Mouse (Mus musculus) kidney, postnatal 0 days (tissue): ENCODE results near the gene Sult1a1. TPM values are rescaled to one million over a fixed set of nuclear protein-coding genes. Genes with fewer than 3 reads are reported as not detected.
"Not testable (repeated sequence)": the region's sequence is repeated elsewhere in the genome, so short reads cannot be mapped to it uniquely, and the experiment has no call there.

Experiments
- ATAC-seq: fragments of 200-750 bp; cut with Nextera tagmentation; replicated peaks from 2 replicates; pipeline ENCODE4 v1.8.0; 2017; ENCODE audit warnings: low read depth, moderate number of reproducible peaks, moderate TSS enrichment, moderate library complexity; ENCODE audit not compliant: low FRiP score
- DNase-seq: peaks from one replicate; pipeline ENCODE4 v3.0.0-alpha.2; 2016; ENCODE audit warnings: low spot score
- H3K27ac ChIP-seq: fragments of 300-500 bp; sonication (generic); 2 replicates; pipeline ENCODE4 v1.5.1; 2014; ENCODE audit warnings: mild to moderate bottlenecking
- H3K27me3 ChIP-seq: fragments of 300-500 bp; sonication (generic); 2 replicates; pipeline ENCODE4 v1.6.1; 2014; ENCODE audit warnings: low read length, mixed read lengths; ENCODE audit not compliant: insufficient read depth
- H3K36me3 ChIP-seq: fragments of 300-500 bp; sonication (generic); 2 replicates; pipeline ENCODE4 v1.6.1; 2014; ENCODE audit warnings: low read length, mixed read lengths; ENCODE audit not compliant: insufficient read depth
- H3K4me1 ChIP-seq: fragments of 300-500 bp; sonication (generic); replicated peaks from 2 replicates; pipeline ENCODE4 v1.6.1; 2014; ENCODE audit warnings: antibody characterized with exemption, low read length, mixed read lengths; ENCODE audit not compliant: insufficient read depth
- H3K4me2 ChIP-seq: fragments of 300-500 bp; sonication (generic); 2 replicates; pipeline ENCODE4 v1.6.1; 2014; ENCODE audit warnings: mild to moderate bottlenecking, low read length, moderate library complexity, mixed read lengths
- H3K4me3 ChIP-seq: fragments of 300-500 bp; sonication (generic); replicated peaks from 2 replicates; pipeline ENCODE4 v1.5.1; 2014; ENCODE audit warnings: low read depth, low read length
- H3K9ac ChIP-seq: fragments of 300-500 bp; sonication (generic); 2 replicates; pipeline ENCODE4 v1.6.1; 2014; ENCODE audit warnings: low read depth, low read length
- H3K9me3 ChIP-seq: fragments of 300-500 bp; sonication (generic); replicated peaks from 2 replicates; pipeline ENCODE4 v1.6.1; 2016; ENCODE audit warnings: low read length, inconsistent platforms, mixed read lengths
- CTCF ChIP-seq: IDR thresholded peaks from 2 replicates; pipeline ENCODE4 v1.5.1; 2016; ENCODE audit warnings: antibody characterized with exemption, low read depth, mild to moderate bottlenecking, moderate library complexity
- WGBS: fragments of 180-500 bp; shearing (Covaris S2); extraction: QIAGEN DNeasy Blood & Tissue Kit; methylation state at CpG from one replicate; pipeline ENCODE4 v1.1.7; 2014; 5-methylcytosine and 5-hydroxymethylcytosine counted together
- polyA plus RNA-seq: library from polyadenylated mRNA; unstranded; fragments of >200 nt; fragmentation: Nextera tagmentation; extraction: Ambion mirVana; gene quantifications from 2 replicates; pipeline ENCODE4 v1.2.1, GENCODE M21; 2015

Sult1a1 gene
- polyA plus RNA-seq, 1 experiment from 2014 or later, result 17.3 TPM

- TF ChIP-seq CTCF, result no peak
- no peak for DNase-seq
- no peak overlapping the region for H3K9ac ChIP-seq
These were observed 31.3 kb downstream of the Sult1a1 start for GRCm38 (mm10) chr7:126644914-126645313.

GRCm38 (mm10) chr7:126644345-126644744, 31.9 kb downstream of the Sult1a1 start:
- no peaks in the 10 kb centered on the region for H3K4me1 ChIP-seq
- no peak overlapping the region for H3K4me3 ChIP-seq
- TF ChIP-seq CTCF, result no peak
- WGBS, result 56% methylated on average over 3 of the region's 3 CpGs
- DNase-seq (no peak), ATAC-seq (no peak)
- no peak overlapping the region for H3K27ac ChIP-seq
- no peak overlapping the region for H3K4me2 ChIP-seq
- no peaks in the 10 kb centered on the region for H3K27me3 ChIP-seq
- no peak overlapping the region for H3K9ac ChIP-seq
- no peaks in the 10 kb centered on the region for H3K9me3 ChIP-seq
- no peaks in the 10 kb centered on the region for H3K36me3 ChIP-seq

More at GRCm38 (mm10) chr7:126644914-126645313, 31.3 kb downstream of the Sult1a1 start:
- Histone ChIP-seq H3K4me2 (no peak overlapping the region), H3K27ac (no peak overlapping the region), H3K4me1 (no peaks in the 10 kb centered on the region), H3K4me3 (no peak overlapping the region), H3K36me3 (no peaks in the 10 kb centered on the region), H3K9me3 (no peaks in the 10 kb centered on the region), H3K27me3 (no peaks in the 10 kb centered on the region)
- ATAC-seq, result no peak

- TF ChIP-seq CTCF, result peak; percentile 90
- DNase-seq, result peak; percentile 81
- not testable (repeated sequence) for H3K27ac ChIP-seq, H3K9me3 ChIP-seq, H3K4me2 ChIP-seq, H3K27me3 ChIP-seq, H3K36me3 ChIP-seq, ATAC-seq, H3K4me1 ChIP-seq, H3K4me3 ChIP-seq, H3K9ac ChIP-seq
- 45% methylated on average over 3 of the region's 3 CpGs for WGBS
These were observed 33.0 kb downstream of the Sult1a1 start for GRCm38 (mm10) chr7:126643244-126643617.

GRCm38 (mm10) chr7:126642545-126643243, 33.5 kb downstream of the Sult1a1 start:
- DNase-seq (no peak), ATAC-seq (no peak)
- Histone ChIP-seq H3K4me3 (no peak overlapping the region), H3K36me3 (no peaks in the 10 kb centered on the region), H3K9me3 (no peaks in the 10 kb centered on the region), H3K27ac (no peak overlapping the region), H3K27me3 (no peaks in the 10 kb centered on the region), H3K4me2 (no peak overlapping the region), H3K9ac (no peak overlapping the region), H3K4me1 (no peaks in the 10 kb centered on the region)
- TF ChIP-seq CTCF, result peak; percentile 51
- 70% methylated on average over 5 of the region's 5 CpGs for WGBS

- DNase-seq, result peak; percentile 71
- H3K27ac ChIP-seq, result no peak overlapping the region
- no peak overlapping the region for H3K4me2 ChIP-seq
- ATAC-seq, result no peak
- no peaks in the 10 kb centered on the region for H3K4me1 ChIP-seq
- peak; percentile 80 for TF ChIP-seq CTCF
- 6% methylated on average over 4 of the region's 4 CpGs for WGBS
- no peaks in the 10 kb centered on the region for H3K9me3 ChIP-seq
- no peak overlapping the region for H3K9ac ChIP-seq
- no peaks in the 10 kb centered on the region for H3K36me3 ChIP-seq
- H3K4me3 ChIP-seq, result no peak overlapping the region
- no peaks in the 10 kb centered on the region for H3K27me3 ChIP-seq
These were observed 39.3 kb downstream of the Sult1a1 start for GRCm38 (mm10) chr7:126636733-126637520.

- H3K4me2 ChIP-seq, result no peak overlapping the region
- H3K27ac ChIP-seq, result no peak overlapping the region
- ATAC-seq (no peak), DNase-seq (no peak)
- no peaks in the 10 kb centered on the region for H3K27me3 ChIP-seq
- TF ChIP-seq CTCF, result no peak
- no peak overlapping the region for H3K9ac ChIP-seq
- H3K9me3 ChIP-seq, result no peaks in the 10 kb centered on the region
- no peaks in the 10 kb centered on the region for H3K4me1 ChIP-seq
- no peaks in the 10 kb centered on the region for H3K36me3 ChIP-seq
- H3K4me3 ChIP-seq, result no peak overlapping the region
These were observed 40.9 kb downstream of the Sult1a1 start for GRCm38 (mm10) chr7:126635375-126635774.
